Mouse (Mus musculus): ENCODE data around the gene Nat8f4.
"Not testable (repeated sequence)": the region's sequence is repeated elsewhere in the genome, so short reads cannot be mapped to it uniquely, and the experiment has no call there.

DNA sequence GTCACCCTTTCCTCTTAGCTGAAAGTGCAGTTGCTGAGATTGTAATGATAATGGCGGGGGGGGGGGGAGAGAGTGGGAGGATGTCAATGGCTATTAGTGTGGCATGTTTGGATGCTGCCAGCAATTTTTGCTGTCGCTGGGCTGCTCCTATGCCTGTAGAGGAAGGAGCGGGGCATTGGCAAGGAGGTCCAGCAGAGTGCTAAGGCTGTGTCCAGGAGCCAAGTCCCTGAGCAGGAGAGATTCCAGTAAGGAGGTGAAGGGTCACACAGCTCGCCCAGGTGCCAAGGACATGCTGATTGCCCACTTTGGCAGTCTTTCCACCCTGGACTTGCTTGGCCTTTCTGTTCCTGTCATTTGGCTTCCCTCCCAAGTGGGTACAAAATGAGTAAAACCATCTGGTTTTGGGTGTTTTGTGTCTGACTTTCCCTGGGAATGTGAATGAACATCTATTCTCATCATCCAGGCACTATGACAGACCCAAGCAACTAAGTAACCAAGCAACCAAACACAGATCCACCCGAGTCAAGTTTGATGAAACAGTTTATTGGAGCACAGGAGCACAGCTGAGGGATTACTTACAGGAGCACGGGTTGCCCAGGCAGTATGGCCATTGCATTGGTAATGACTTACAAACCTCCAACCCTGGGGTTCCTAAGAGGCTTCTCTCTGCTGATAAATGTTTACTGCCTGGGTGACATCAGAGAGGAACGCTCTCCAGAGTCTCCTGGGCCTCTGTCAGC lies 39.6 kb downstream of the Nat8f4 start:
- TF ChIP-seq CTCF (IDR thresholded peaks at IDR 0.05; ENCODE audit: extremely low read depth, insufficient read depth, insufficient read length, insufficient replicate concordance); POLR2A (IDR thresholded peaks at IDR 0.05; ENCODE audit: low read depth, low read length): not testable (repeated sequence)

Measured in spleen, adult 2 months (tissue).